Mouse (Mus musculus): ENCODE measurements around the gene Gm14862.

DNA sequence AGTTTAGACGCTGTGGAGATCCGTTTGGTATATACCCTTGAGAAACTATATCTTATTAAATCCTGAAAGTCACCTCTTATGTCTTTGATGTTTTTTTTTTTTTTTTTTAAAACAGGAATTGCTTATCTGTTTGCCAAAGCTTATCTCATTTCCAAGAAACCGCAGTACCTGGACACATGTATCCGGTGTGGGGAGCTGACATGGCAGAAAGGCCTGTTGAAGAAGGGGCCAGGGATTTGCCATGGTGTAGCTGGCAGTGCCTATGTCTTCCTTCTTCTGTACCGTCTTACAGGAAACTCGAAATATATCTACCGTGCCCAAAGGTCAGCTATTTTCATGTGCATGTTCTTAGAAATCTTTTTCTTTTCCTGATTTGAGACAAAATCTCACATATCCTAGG lies 1.1 kb upstream of the Gm14862 start:
- TF ChIP-seq POLR2A (IDR thresholded peaks at IDR 0.05; ENCODE audit: control insufficient read depth, extremely low read depth, insufficient read depth, low read length, poor library complexity): no peak
- no peak for TF ChIP-seq CTCF (IDR thresholded peaks at IDR 0.05; ENCODE audit: borderline replicate concordance, control insufficient read depth, extremely low read depth, insufficient read depth, low read length, poor library complexity)
